Mouse (Mus musculus) monocyte, adult 5-6 weeks (primary cell): ENCODE data around the gene Ccl17. TPM values are rescaled to one million over a fixed set of nuclear protein-coding genes. Genes with fewer than 3 reads are reported as not detected.

Experiments
- ATAC-seq: fragments of 153-309, 156-312 bp; replicated peaks from 2 replicates; pipeline ENCODE4 v1.8.0; 2017; ENCODE audit warnings: mild to moderate bottlenecking; ENCODE audit not compliant: low TSS enrichment, insufficient number of reproducible peaks, severe bottlenecking, poor library complexity, low FRiP score
- total RNA-seq: library from RNA; stranded (forward); fragments of 200-1000, 200-491, 200-594 nt; gene quantifications from 3 replicates; pipeline ENCODE4 v1.2.3, GENCODE M21; 2017

Ccl17 gene
- total RNA-seq, 1 experiment from 2014 or later = not detected

- ATAC-seq = peak; percentile 60; the same call in 1 of the 2 replicates
Measured at GRCm38 (mm10) chr8:94861352-94861910, 51.2 kb downstream of the Ccl17 start.

Other genes with a start within 250 kb of the Ccl17 start
- gene Rspry1, start 208.5 kb upstream of the Ccl17 start, total RNA-seq = 28.6 to 43.8 TPM (median 33.3 TPM) in 3 replicates
- gene Fam192a, start 208.5 kb upstream of the Ccl17 start, total RNA-seq = 77.7 to 137 TPM (median 127 TPM) in 3 replicates
- 40.4 to 122 TPM (median 48.4 TPM) in 3 replicates for gene Arl2bp, start 143.9 kb upstream of the Ccl17 start, total RNA-seq
- not detected in 3 replicates for gene Pllp, start 114.2 kb upstream of the Ccl17 start, total RNA-seq
- gene Ccl22, start 64.9 kb upstream of the Ccl17 start, total RNA-seq = 0.11 to 0.87 TPM (median 0.57 TPM) in 3 replicates
- not detected in 3 replicates for gene Cx3cl1, start 38.4 kb upstream of the Ccl17 start, total RNA-seq
- 23.0 to 27.5 TPM (median 25.1 TPM) in 3 replicates for gene Coq9, start 27.9 kb downstream of the Ccl17 start, total RNA-seq
- 17.0 to 23.7 TPM (median 17.3 TPM) in 3 replicates for gene Ciapin1, start 27.9 kb downstream of the Ccl17 start, total RNA-seq
- 36.9 to 49.4 TPM (median 40.6 TPM) in 3 replicates for gene Polr2c, start 47.0 kb downstream of the Ccl17 start, total RNA-seq
- gene Dok4, start 65.9 kb downstream of the Ccl17 start, total RNA-seq = 0.97 to 4.5 TPM (median 1.2 TPM) in 3 replicates
- 1.1 to 11.3 TPM (median 1.8 TPM) in 3 replicates for gene Ccdc102a, start 107.6 kb downstream of the Ccl17 start, total RNA-seq
- gene Adgrg5, start 113.2 kb downstream of the Ccl17 start, total RNA-seq = 0.86 to 2.6 TPM (median 1.9 TPM) in 3 replicates
- gene Adgrg1, start 164.3 kb downstream of the Ccl17 start, total RNA-seq = 2.2 to 16.6 TPM (median 4.6 TPM) in 3 replicates
- 2.9 to 15.5 TPM (median 10.1 TPM) in 3 replicates for gene Adgrg3, start 207.2 kb downstream of the Ccl17 start, total RNA-seq
- gene Drc7, start 244.7 kb downstream of the Ccl17 start, total RNA-seq = not detected in 3 replicates